27 mouse cellular contexts compared by ENCODE assay signal in the genomic region with DNA sequence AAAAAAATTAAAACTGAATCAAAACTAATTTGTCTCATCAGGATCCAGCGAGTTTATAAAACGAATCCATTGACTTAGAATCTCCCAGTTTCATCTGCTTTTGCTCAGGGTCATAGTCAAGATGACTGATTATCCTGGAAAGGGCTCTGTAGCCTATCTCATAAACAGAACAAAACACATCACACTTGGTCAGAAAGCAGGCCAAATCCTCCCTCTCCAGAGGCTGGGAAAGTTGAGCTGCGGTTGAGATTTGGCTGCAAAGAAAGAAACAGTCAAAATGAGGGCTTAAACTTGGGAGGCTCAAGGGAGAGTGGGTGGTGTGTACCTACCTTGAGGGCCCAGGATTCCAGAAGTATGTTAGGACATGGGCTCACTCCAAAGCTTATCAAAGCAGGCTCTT.
DNase-seq lines count a peak whose midpoint lies in the region; ATAC-seq and TF ChIP-seq lines count a peak whose summit lies in the region.
"Had no signal": no experiment of that assay in that cellular context is flagged by ENCODE, and none has a peak within 500 bp of the region (broad histone marks: within the 10 kb centered on the region; RNA-seq: fewer than 3 reads in every experiment).

No protein-coding gene starts in this region.

- H3K27ac ChIP-seq in limb, embryonic 14.5 days (replicated peaks; ENCODE audit: low read depth, low read length) = no peak overlapping the region
- no peak overlapping the region for H3K27ac ChIP-seq in limb, embryonic 10.5 days
- no peak overlapping the region for H3K27ac ChIP-seq in midbrain, embryonic 11.5 days (ENCODE audit: low read depth, low read length)
- H3K27ac ChIP-seq: heart, embryonic 13.5 days; hindbrain, embryonic 10.5 days; hindbrain, embryonic 15.5 days; kidney, embryonic 15.5 days; limb, embryonic 12.5 days; midbrain, embryonic 15.5 days; neural tube, embryonic 15.5 days had no signal

- H3K4me2 ChIP-seq in limb, embryonic 14.5 days (replicated peaks; ENCODE audit: low read depth, low read length, severe bottlenecking) = no peak overlapping the region
- no peak overlapping the region for H3K4me2 ChIP-seq in midbrain, embryonic 11.5 days
- H3K4me2 ChIP-seq: heart, embryonic 13.5 days; hindbrain, embryonic 15.5 days; kidney, embryonic 15.5 days; limb, embryonic 12.5 days; liver, embryonic 11.5 days; midbrain, embryonic 15.5 days; neural tube, embryonic 15.5 days had no signal

- 75% methylated on average over 3 of the region's 3 CpGs for WGBS in limb, embryonic 14.5 days
- WGBS in limb, embryonic 10.5 days = 85% methylated on average over 3 of the region's 3 CpGs
- 95% methylated on average over 3 of the region's 3 CpGs for WGBS in midbrain, embryonic 11.5 days

- DNase-seq in adrenal gland, adult (ENCODE audit: inconsistent age in 2 of 2, low spot score in 1 of 2) = peak; percentile 41 to 64
- DNase-seq in adrenal gland, postnatal 25 days = no peak
- peak; percentile 43 for DNase-seq in gastrocnemius, adult 18-20 months (ENCODE audit: low spot score)
- DNase-seq in gastrocnemius, postnatal 10 days = no peak
- peak; percentile 28 for DNase-seq in limb, embryonic 14.5 days (ENCODE audit: low spot score)
- no peak for DNase-seq in limb, embryonic 10.5 days (ENCODE audit: low spot score)
- DNase-seq in fibroblast of lung, adult 2 months (ENCODE audit: low read depth) = peak; percentile 90
- no peak for DNase-seq in midbrain, embryonic 11.5 days (ENCODE audit: low spot score, missing footprints)
- DNase-seq: cerebellum, adult 2 months; cerebellum, postnatal 14 days; heart, postnatal 10 days; kidney, adult 11 months; kidney, postnatal 25 days; retina, postnatal 1 day; right cerebral cortex, postnatal 25 days; spleen, adult 18-20 months had no signal

- H3K27me3 ChIP-seq in limb, embryonic 14.5 days (ENCODE audit: control insufficient read depth, insufficient read depth, low read length) = no peaks in the 10 kb centered on the region
- H3K27me3 ChIP-seq in limb, embryonic 10.5 days (ENCODE audit: low read depth, poor library complexity, severe bottlenecking) = no peaks in the 10 kb centered on the region
- no peaks in the 10 kb centered on the region for H3K27me3 ChIP-seq in midbrain, embryonic 11.5 days (ENCODE audit: control insufficient read depth, insufficient read depth, low read length)
- H3K27me3 ChIP-seq: CH12.LX; heart, embryonic 13.5 days; hindbrain, embryonic 15.5 days; kidney, embryonic 15.5 days; limb, embryonic 12.5 days; midbrain, embryonic 15.5 days; neural tube, embryonic 15.5 days had no signal

- H3K4me1 ChIP-seq in limb, embryonic 14.5 days (ENCODE audit: control insufficient read depth, insufficient read depth, low read length) = peaks cover 5% of the 10 kb centered on the region; the same call in 1 of the 2 replicates
- 0 out of 2 replicates have a peak, but pooled peaks cover 2% of the 10 kb centered on the region for H3K4me1 ChIP-seq in limb, embryonic 10.5 days
- no peaks in the 10 kb centered on the region for H3K4me1 ChIP-seq in midbrain, embryonic 11.5 days (ENCODE audit: control insufficient read depth, insufficient read depth, low read length)
- H3K4me1 ChIP-seq: heart, embryonic 13.5 days; kidney, embryonic 15.5 days; limb, embryonic 12.5 days; midbrain, embryonic 15.5 days had no signal

- no peak overlapping the region for H3K9ac ChIP-seq in limb, embryonic 14.5 days (ENCODE audit: low read depth, low read length, severe bottlenecking)
- no peak overlapping the region for H3K9ac ChIP-seq in midbrain, embryonic 11.5 days (ENCODE audit: low read length)
- H3K9ac ChIP-seq: heart, embryonic 13.5 days; hindbrain, embryonic 15.5 days; kidney, embryonic 15.5 days; limb, embryonic 12.5 days; midbrain, embryonic 15.5 days; neural tube, embryonic 15.5 days had no signal

- TF ChIP-seq POLR2A in limb, embryonic 14.5 days (IDR thresholded peaks at IDR 0.05; ENCODE audit: borderline replicate concordance, extremely low read depth, insufficient read depth, insufficient read length) = no peak

- no peak overlapping the region for H3K4me3 ChIP-seq in limb, embryonic 14.5 days (replicated peaks; ENCODE audit: low read length)
- no peak overlapping the region for H3K4me3 ChIP-seq in limb, embryonic 10.5 days
- no peak overlapping the region for H3K4me3 ChIP-seq in midbrain, embryonic 11.5 days (ENCODE audit: low read depth, low read length)
- H3K4me3 ChIP-seq: heart, embryonic 13.5 days; hindbrain, embryonic 10.5 days; hindbrain, embryonic 15.5 days; kidney, embryonic 15.5 days; limb, embryonic 12.5 days; midbrain, embryonic 15.5 days; neural tube, embryonic 15.5 days had no signal

- ATAC-seq in limb, embryonic 14.5 days (ENCODE audit: low FRiP score, low read depth) = no peak
- no peak for ATAC-seq in midbrain, embryonic 11.5 days (ENCODE audit: low FRiP score)
- ATAC-seq: forebrain, embryonic 14.5 days; inflammation-experienced regulatory T-cells, adult 6 months; midbrain, embryonic 15.5 days had no signal

- no peaks in the 10 kb centered on the region for H3K36me3 ChIP-seq in limb, embryonic 14.5 days (ENCODE audit: control insufficient read depth, insufficient read depth, low read length)
- no peaks in the 10 kb centered on the region for H3K36me3 ChIP-seq in limb, embryonic 10.5 days
- H3K36me3 ChIP-seq in midbrain, embryonic 11.5 days (ENCODE audit: control insufficient read depth, insufficient read depth, low read length) = no peaks in the 10 kb centered on the region
- H3K36me3 ChIP-seq: heart, embryonic 13.5 days; hindbrain, embryonic 10.5 days; hindbrain, embryonic 15.5 days; kidney, embryonic 15.5 days; limb, embryonic 12.5 days; midbrain, embryonic 15.5 days; neural tube, embryonic 15.5 days had no signal

- H3K9me3 ChIP-seq in limb, embryonic 14.5 days (ENCODE audit: control insufficient read depth, low read length) = no peaks in the 10 kb centered on the region
- H3K9me3 ChIP-seq in limb, embryonic 10.5 days (replicated peaks) = no peaks in the 10 kb centered on the region
- no peaks in the 10 kb centered on the region for H3K9me3 ChIP-seq in midbrain, embryonic 11.5 days (ENCODE audit: control insufficient read depth, low read length)
- H3K9me3 ChIP-seq: heart, embryonic 13.5 days; hindbrain, embryonic 10.5 days; hindbrain, embryonic 15.5 days; kidney, embryonic 15.5 days; limb, embryonic 12.5 days; midbrain, embryonic 15.5 days; neural tube, embryonic 15.5 days had no signal

Comparison
In these comparisons a context has a peak if more than half of its experiments do, and no peak if none do; other contexts are left out.
1. DNase-seq: peak in adrenal gland, adult (2 of 2), gastrocnemius, adult 18-20 months (single experiment), limb, embryonic 14.5 days (single experiment) and fibroblast of lung, adult 2 months (single experiment); none in adrenal gland, postnatal 25 days (single experiment), gastrocnemius, postnatal 10 days (single experiment), limb, embryonic 10.5 days (single experiment) and midbrain, embryonic 11.5 days (single experiment).